Mouse (Mus musculus) adrenal gland, postnatal 14 days (tissue): ENCODE results near the gene Bag6. TPM values are rescaled to one million over a fixed set of nuclear protein-coding genes. Genes with fewer than 3 reads are reported as not detected.

Experiments
- DNase-seq: peaks from one replicate; pipeline ENCODE4 v3.0.0; 2021; ENCODE audit warnings: mixed read lengths
- long read RNA-seq, 2 experiments: library from polyadenylated mRNA; stranded (forward); transcript quantifications; one replicate each; pipeline ENCODE4 v2.0.0; 2021
- total RNA-seq: library from RNA; stranded (reverse); gene quantifications from 2 replicates; pipeline ENCODE4 v1.2.3, GENCODE M21; 2021

Bag6 gene
- total RNA-seq = 357 and 375 TPM in 2 replicates
- long read RNA-seq, experiment 1, transcript Bag6-201 (25 exons, 3,858 nt) = major isoform, 5 of 147 reads
- long read RNA-seq, experiment 1, partial matches to known transcripts = 61 of 147 reads
- long read RNA-seq, experiment 1, other reads (novel, unspliced or antisense) = 80 of 147 reads
- long read RNA-seq, experiment 2, partial matches to known transcripts = 39 of 113 reads
- long read RNA-seq, experiment 2, other reads (novel, unspliced or antisense) = 71 of 113 reads

DNA sequence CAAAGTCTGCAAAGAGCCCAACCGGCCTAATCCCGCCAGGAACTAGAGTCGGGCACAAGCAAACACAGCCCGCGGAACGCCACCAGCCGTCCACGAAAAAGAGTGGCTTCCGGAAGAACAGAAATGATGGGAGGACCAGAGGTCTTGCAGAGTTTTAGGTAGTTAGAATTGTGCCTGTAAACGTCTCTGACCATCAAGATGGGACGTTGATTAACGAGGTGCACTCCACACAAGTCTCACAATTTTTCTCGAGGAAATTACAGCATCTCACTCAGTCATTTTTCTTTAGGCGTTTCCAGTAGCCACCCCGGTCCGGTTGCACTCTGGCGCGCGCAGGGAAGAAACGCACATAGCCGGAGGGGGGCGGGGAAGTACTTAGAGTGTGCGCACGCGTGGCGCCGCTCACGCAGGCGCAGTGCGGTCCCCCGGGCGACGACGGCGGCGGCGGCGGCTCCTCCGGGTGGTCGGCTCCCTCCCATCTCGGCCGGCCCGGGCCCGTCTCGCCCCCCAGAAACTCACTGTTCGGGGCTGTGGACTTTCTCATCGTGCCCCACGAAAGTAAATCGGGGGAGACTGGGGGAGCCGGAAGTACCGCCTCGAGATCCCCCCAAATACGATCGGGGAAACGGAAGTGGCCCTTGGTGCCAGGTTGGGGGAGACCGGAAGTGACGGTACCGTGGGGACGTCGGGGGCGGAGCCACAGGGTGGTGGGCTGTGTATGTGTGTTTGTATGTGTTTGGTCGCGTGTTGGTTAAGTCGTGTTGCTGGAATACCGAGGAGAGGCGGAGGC, at the start of gene Bag6:
TSS of gene Bag6 (plus strand) at position 378 of the 790 bp plus-strand sequence.
- DNase-seq = peak; percentile 97

DNA sequence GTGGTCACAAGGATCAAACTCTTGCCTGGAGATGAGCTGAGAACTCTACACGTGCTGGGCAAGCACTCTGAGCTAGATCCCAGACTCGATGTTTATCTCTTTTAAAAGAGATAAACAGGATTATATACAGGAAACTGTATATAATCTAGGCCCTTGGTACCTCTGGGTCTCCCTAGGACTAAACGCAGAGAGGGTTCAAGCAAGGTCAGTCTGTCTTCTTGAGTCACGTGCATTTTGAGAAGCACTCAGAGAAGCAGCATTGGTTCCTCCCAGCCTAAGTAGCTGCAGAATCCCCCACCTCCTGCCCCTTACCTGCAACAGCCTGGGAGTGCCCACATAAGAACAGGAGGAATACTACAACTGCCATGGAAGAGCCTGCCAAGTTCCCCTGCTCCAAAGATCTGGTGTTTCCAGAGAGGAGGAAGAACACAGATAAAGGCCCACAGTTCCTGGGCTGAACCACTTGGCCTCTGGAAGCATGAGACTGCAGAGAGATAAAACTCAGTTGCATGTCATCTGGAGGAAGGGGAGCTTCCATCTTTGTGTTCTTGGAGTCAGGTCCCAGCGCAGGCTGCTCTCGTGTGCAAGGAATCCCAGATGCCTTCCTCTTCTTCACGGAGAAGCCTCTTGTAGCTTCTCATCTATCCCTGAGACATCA, 49.6 kb upstream of the Bag6 start, which contains the start of gene Ly6g6f:
TSS of gene Ly6g6f (minus strand) at position 403 of the 658 bp plus-strand sequence.
- DNase-seq = no peak

DNA sequence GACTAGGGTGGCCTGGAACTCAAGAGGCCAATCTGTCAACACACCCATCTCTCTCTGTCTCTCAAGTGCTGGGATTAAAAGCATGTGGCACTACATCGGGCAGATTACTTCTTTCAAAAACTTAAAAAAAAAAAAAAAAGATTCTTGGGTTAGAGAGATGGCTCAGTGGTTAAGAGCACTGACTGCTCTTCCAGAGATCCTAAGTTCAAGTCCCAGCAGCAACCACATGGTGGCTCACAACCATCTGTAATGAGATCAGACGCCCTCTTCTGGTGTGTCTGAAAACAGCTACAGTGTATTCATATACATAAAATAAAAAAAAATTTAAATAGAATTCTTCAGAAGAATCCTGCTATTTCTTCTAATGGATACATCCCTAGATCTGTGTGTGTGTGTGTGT, 46.8 kb upstream of the Bag6 start:
- DNase-seq = no peak

DNA sequence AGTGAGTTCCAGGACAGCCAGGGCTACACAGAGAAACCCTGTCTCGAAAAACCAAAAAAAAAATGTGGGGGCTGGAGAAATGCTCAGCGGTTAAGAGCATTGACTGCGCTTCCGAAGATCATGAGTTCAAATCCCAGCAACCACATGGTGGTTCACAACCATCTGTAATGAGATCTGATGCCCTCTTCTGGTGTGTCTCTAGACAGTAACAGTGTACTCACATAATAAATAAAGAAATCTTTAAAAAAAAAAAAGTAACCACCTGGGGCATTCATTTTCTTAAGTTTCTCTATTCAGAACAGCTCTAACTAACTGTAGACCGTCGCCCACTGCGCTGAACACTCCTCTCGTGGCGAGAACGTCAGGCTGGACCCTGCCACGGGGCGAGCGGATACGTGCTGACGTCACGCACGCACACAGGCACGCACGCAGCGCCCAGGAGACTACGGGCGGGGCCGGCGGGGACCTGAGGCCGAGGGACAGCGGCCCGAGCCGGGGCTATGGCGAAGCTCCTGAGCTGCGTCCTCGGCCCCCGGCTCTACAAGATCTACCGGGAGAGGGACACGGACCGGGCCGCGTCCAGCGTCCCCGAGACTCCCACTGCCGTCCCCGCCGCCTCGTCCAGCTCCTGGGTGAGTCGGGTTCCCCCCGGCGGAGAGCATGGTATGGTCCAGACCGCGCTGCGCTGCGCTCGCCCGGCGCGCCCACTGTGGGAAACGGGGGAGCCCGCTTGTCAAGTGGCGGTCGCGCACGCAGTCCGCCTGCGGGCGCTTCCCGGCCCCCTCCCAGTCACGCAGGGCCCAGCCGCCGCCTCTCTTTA, 45.9 kb upstream of the Bag6 start, which contains the start of gene Abhd16a:
TSS of gene Abhd16a (plus strand) at position 439 of the 820 bp plus-strand sequence.
- DNase-seq = peak; percentile 96

- DNase-seq = peak; percentile 49
These were observed 44.6 kb upstream of the Bag6 start for GRCm38 (mm10) chr17:35090166-35090932.

GRCm38 (mm10) chr17:35092403-35093198, 42.4 kb upstream of the Bag6 start:
- no peak for DNase-seq

DNA sequence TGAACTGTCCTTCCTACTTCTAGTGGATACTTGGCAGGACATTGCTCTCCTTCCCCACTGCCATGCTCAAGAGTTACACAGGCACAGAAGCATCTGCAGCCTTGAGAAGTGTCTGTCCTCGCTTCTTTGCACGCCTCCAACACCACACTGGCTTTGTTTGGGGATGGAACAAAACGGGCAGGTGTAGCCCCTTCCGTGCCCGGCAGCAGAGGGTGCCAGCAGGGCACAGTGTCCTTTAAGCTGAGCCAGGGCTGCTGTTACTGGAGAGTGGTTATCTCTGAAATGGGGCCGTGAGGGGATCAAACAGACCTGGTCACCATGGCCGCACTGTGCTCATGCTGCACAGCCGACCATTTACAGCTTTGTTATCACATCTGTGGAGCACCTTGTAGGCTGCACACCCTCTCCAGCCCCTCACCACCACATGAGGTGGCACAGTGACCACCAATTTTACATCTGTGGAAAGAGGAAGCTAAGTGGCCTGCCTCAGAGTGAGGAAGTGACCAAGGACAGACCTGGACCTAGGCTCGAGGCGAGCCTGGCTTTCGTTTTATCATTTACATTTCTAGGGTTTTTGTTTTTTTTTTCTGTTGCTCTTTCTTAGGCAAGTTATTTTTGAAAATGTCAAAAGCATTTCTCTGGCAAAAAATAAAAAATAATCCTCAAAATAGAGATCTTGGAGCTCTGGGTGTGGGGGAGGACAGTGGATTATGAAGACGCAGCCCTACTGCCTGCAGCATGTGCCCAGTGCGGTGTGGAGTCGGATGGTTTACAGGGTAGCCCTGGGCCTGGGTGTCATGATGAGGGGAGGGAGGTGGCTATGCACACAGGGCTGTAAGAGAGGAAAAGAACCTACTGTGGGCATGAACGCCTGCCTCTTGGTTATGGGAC, 40.3 kb upstream of the Bag6 start:
- DNase-seq = no peak

DNA sequence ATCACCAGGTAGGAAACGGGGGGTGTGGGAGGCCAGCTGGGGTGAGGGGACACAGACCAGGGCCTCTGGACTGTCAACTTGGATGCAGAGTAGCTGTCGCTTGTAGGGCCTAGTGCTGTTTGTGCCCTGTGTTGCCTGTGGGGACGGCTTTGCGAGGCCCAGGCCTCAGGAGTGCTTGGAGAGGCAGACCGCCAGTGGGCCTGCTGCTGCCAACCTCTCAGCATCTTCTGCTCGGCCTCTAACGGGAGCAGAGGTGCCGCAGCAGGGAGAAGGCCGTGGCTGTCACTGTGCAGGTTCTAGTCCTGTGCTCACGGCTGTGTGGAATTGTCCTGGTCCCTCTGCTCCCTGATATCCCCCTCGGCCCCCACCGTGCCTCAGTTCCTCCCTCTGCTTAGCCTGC, 38.4 kb upstream of the Bag6 start:
- no peak for DNase-seq

DNA sequence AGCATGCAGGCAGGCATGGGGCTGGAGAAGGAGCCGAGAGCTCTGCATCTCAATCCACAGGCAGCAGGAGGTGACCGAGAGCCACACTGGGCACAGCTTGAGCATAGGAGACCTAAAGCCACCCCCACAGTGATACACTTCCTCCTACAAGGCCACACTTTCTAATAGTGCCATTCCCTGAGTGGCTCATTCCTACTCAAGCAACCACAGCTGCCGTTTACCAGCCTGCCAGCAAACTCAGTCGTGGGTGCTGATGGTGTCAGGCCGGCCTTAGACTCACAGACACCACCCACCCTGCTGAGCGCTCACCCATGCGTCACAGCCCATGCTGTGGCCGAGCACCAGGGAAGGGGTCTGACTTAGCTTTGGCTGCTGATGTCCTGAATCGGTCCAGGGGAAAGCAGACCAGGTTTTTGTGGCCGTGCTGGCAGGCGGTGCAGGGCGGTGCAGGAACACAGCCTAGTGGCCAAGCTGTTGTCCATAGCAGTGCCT, 37.8 kb upstream of the Bag6 start:
- peak; percentile 43 for DNase-seq

GRCm38 (mm10) chr17:35100196-35100765, 34.7 kb upstream of the Bag6 start:
- DNase-seq = no peak

DNA sequence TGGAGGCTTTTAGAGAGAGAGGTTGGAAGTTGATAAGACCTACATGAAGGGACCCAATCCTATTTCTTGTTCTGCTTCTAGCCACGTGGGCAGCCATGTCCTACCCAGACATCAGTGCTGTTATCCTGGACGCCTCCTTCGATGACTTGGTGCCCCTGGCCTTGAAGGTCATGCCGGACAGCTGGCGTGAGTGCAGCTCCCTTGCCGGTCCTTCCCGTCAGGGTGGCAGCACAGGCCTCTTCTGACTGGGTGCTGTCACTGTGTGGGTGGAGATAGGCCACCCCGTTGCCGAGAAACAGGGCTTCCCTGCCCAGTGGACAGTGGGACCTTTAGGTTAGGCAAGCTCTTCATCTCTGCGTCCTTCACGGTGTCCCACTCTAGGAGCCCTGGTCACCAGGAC, 33.8 kb upstream of the Bag6 start:
- peak; percentile 72 for DNase-seq

GRCm38 (mm10) chr17:35102299-35102698, 32.7 kb upstream of the Bag6 start:
- no peak for DNase-seq

DNA sequence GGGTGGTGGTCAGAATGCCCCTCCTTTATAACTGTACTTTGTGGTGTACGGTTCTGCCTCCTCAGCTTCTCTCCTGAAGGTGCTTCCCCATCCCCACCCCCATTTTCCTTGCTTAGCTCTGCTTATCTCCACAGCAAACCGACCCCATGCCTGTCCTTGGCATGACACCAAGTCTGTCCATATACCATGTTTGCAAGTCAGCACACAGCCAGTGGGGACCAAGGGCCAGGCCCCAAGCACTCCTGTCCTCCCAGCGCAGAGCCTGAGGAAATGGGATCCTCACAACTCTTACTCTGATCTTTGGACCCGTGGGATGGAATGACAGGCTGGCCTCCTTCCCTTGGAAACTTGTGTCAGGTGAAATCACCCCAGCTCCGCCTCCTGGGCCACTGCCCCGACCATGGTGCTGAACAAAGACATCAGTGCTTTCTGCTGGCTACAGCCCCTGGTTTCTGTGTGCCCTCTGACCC, 31.7 kb upstream of the Bag6 start:
- no peak for DNase-seq

- no peak for DNase-seq
These were observed 30.9 kb upstream of the Bag6 start for GRCm38 (mm10) chr17:35104079-35104478.

- no peak for DNase-seq
These were observed 30.2 kb upstream of the Bag6 start for GRCm38 (mm10) chr17:35104754-35105153.

GRCm38 (mm10) chr17:35105740-35106389, 29.1 kb upstream of the Bag6 start:
- peak; percentile 63 for DNase-seq

DNA sequence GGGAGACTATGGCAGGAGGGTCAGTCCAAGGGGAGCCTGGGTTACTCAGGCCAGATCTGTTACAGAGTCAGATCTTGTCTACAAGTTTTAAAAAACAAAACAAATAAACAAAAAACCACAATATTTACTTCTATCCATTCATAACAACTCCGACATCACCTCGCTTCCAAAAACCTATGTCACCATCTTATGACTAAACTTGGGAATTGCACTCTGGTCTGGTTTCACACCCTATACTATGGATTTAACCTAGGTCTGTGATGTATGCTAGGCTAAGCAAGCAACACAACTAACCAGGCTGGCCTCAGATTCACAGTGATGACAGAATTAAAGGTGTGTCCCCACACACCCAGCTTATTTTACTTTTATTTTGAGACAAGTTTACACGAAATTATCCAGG, 28.5 kb upstream of the Bag6 start:
- DNase-seq = no peak

GRCm38 (mm10) chr17:35108097-35108496, 26.9 kb upstream of the Bag6 start, which contains the start of gene Ly6g5c:
TSS of gene Ly6g5c (plus strand) at chr17:35108279.
- DNase-seq = no peak
